Mouse (Mus musculus) spleen, postnatal 10 days (tissue): ENCODE results near the gene Ubald1.
A peak's percentile ranks its signal among the peaks of the same experiment; 100 is the strongest.

Experiments used
- DNase-seq, 2 experiments: peaks; one replicate each; pipeline ENCODE4 v3.0.0; 2021 to 2022; ENCODE audit warnings: low spot score in 2 of 2

Gene Ubald1

GRCm38 (mm10) chr16:4871926-4872325 lies 8.2 kb downstream of the Ubald1 start:
- DNase-seq: no peak

GRCm38 (mm10) chr16:4870490-4870889 lies 9.6 kb downstream of the Ubald1 start:
- no peak for DNase-seq

GRCm38 (mm10) chr16:4866101-4866695 lies 13.9 kb downstream of the Ubald1 start:
- DNase-seq: no peak

- DNase-seq: no peak
Observed at GRCm38 (mm10) chr16:4863742-4864141, 16.4 kb downstream of the Ubald1 start.

GRCm38 (mm10) chr16:4862863-4863483 lies 17.1 kb downstream of the Ubald1 start:
- DNase-seq: peak; percentile 41 to 76

GRCm38 (mm10) chr16:4861392-4861791 lies 18.7 kb downstream of the Ubald1 start:
- DNase-seq: peak in 1 of 2 experiments; percentile 46

- DNase-seq: no peak
Observed at GRCm38 (mm10) chr16:4855046-4855650, 25.0 kb downstream of the Ubald1 start.

- no peak for DNase-seq
Observed at GRCm38 (mm10) chr16:4850938-4851628, 29.0 kb downstream of the Ubald1 start.

GRCm38 (mm10) chr16:4850361-4850760 lies 29.8 kb downstream of the Ubald1 start:
- no peak for DNase-seq

- DNase-seq: no peak
Observed at GRCm38 (mm10) chr16:4848090-4848489, 32.0 kb downstream of the Ubald1 start.

- peak in 1 of 2 experiments; percentile 56 for DNase-seq
Observed at GRCm38 (mm10) chr16:4847041-4847440, 33.1 kb downstream of the Ubald1 start.

GRCm38 (mm10) chr16:4840231-4840630 lies 39.9 kb downstream of the Ubald1 start:
- DNase-seq: no peak

- no peak for DNase-seq
Observed at GRCm38 (mm10) chr16:4839552-4839951, 40.6 kb downstream of the Ubald1 start.

- no peak for DNase-seq
Observed at GRCm38 (mm10) chr16:4837631-4838030, 42.5 kb downstream of the Ubald1 start.

- no peak for DNase-seq
Observed at GRCm38 (mm10) chr16:4835191-4835590, 44.9 kb downstream of the Ubald1 start, which contains the start of gene 4930562C15Rik. Gene 4930562C15Rik (plus strand): TSS chr16:4835416.

- no peak for DNase-seq
Observed at GRCm38 (mm10) chr16:4833858-4834257, 46.3 kb downstream of the Ubald1 start.

GRCm38 (mm10) chr16:4831650-4832419 lies 48.3 kb downstream of the Ubald1 start:
- peak in 1 of 2 experiments; percentile 36 for DNase-seq

- DNase-seq: no peak
Observed at GRCm38 (mm10) chr16:4829271-4829900, 50.7 kb downstream of the Ubald1 start.

- no peak for DNase-seq
Observed at GRCm38 (mm10) chr16:4827639-4828038, 52.5 kb downstream of the Ubald1 start.
